Mouse (Mus musculus): Measurements from ENCODE around the gene Fam83f. TPM values are rescaled to one million over a fixed set of nuclear protein-coding genes. Genes with fewer than 3 reads are reported as not detected.

The Fam83f gene
- polyA plus RNA-seq, 1 experiment from 2014 or later, result 6.9 TPM

DNA sequence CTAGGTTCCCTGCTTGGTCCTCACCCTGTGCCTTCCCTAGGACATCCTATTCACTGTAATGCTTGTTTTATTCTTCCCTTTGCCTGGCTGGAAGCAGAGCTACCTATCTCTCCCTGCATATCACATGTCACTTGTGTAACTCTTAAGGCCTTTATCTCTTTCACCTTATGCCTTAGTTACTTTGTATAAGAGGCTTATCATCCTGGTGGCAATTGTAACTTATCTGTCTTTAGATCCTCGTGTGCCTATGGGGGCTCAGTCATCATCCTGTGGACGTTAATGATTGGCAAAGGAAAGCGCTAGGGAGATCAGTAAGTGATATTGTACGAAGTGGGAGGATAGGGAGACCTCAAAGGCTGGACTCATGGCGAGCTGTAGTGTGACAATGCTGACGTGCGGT lies 16.9 kb downstream of the Fam83f start:
- Histone ChIP-seq H3K9ac (replicated peaks; ENCODE audit: low read depth, low read length) (no peak overlapping the region), H3K27me3 (ENCODE audit: control insufficient read depth, insufficient read depth, low read length) (no peaks in the 10 kb centered on the region), H3K4me3 (ENCODE audit: low read depth, low read length) (no peak overlapping the region), H3K4me2 (replicated peaks; ENCODE audit: low read depth, low read length) (no peak overlapping the region), H3K9me3 (ENCODE audit: control insufficient read depth, low read depth, low read length) (no peaks in the 10 kb centered on the region), H3K4me1 (ENCODE audit: control insufficient read depth, insufficient read depth, low read length) (peaks cover 9% of the 10 kb centered on the region; the same call in 1 of the 2 replicates), H3K36me3 (ENCODE audit: control insufficient read depth, insufficient read depth, low read length) (no peaks in the 10 kb centered on the region), H3K27ac (ENCODE audit: low read length) (no peak overlapping the region)
- no peak for ATAC-seq (ENCODE audit: insufficient number of reproducible peaks, insufficient read depth, low FRiP score, low read depth)
- WGBS, result 68% methylated on average over 7 of the region's 7 CpGs

DNA sequence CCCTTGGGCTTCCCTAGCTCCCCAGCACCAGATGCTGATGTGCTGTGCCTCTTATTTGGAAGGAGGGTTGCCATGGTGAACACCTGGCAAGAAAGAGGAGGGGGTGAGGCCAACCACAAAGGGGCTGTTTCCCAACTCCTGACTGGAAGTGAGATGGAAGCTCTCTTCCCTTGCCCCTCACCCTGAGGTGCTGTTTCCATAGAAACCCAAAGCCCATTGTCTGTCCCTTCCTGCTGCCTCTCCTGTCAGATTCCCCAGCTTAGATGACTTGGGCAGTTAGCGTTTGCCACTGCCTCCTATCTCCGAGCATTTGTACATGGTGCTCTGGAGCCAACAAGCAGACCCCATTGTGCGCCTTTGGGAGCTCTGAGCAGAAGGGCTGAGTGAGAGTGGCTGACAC lies 21.8 kb downstream of the Fam83f start:
- no peaks in the 10 kb centered on the region for H3K4me1 ChIP-seq (ENCODE audit: control insufficient read depth, insufficient read depth, low read length)
- WGBS, result 41% methylated on average over 3 of the region's 3 CpGs
- no peaks in the 10 kb centered on the region for H3K36me3 ChIP-seq (ENCODE audit: control insufficient read depth, insufficient read depth, low read length)
- no peak overlapping the region for H3K9ac ChIP-seq (replicated peaks; ENCODE audit: low read depth, low read length)
- no peak overlapping the region for H3K4me2 ChIP-seq (replicated peaks; ENCODE audit: low read depth, low read length)
- no peak overlapping the region for H3K27ac ChIP-seq (ENCODE audit: low read length)
- no peak overlapping the region for H3K4me3 ChIP-seq (ENCODE audit: low read depth, low read length)
- H3K9me3 ChIP-seq (ENCODE audit: control insufficient read depth, low read depth, low read length), result no peaks in the 10 kb centered on the region
- H3K27me3 ChIP-seq (ENCODE audit: control insufficient read depth, insufficient read depth, low read length), result no peaks in the 10 kb centered on the region
- no peak for ATAC-seq (ENCODE audit: insufficient number of reproducible peaks, insufficient read depth, low FRiP score, low read depth)

DNA sequence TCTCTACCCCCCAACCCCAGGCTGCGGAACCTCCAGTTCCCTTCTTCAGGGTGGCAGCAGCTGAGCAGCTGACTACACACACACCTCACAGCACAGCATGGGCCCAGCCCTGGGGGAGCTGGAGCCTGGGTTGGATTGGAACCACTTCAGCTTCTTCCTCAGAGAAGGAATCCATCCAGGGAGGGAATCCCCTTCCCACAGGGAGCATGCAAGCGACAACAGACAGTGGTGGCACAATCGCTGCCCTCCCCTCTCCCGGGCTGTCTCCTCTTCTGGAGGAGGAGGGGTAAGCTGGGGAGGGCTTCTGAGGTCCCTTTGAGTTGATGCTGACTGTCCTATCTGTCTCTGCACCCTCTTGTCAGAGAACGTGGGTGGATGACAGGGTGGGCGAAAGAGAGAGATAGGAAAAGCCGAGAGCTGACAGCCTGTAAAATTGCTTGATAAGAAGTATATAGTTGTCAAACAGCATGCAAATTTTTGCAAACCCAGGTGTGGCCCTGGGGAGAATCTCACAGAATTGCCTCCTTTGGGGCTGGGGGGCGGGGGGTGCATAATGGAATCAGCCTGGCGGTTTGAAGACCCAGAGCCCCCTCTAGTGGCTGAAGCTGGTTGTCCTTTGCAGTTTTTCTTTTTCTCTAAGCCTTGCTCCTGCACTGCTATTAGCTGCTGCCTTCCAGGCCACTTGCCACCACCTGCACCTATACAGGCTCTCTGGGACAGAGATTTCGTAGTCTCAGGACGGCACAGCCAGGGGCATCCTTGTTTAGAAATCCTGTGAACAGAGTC lies 22.7 kb downstream of the Fam83f start:
- H3K27ac ChIP-seq (ENCODE audit: low read length), result no peak overlapping the region
- no peaks in the 10 kb centered on the region for H3K27me3 ChIP-seq (ENCODE audit: control insufficient read depth, insufficient read depth, low read length)
- ATAC-seq (ENCODE audit: insufficient number of reproducible peaks, insufficient read depth, low FRiP score, low read depth), result no peak
- no peak overlapping the region for H3K4me2 ChIP-seq (replicated peaks; ENCODE audit: low read depth, low read length)
- no peak overlapping the region for H3K4me3 ChIP-seq (ENCODE audit: low read depth, low read length)
- 28% methylated on average over 11 of the region's 11 CpGs for WGBS
- no peaks in the 10 kb centered on the region for H3K4me1 ChIP-seq (ENCODE audit: control insufficient read depth, insufficient read depth, low read length)
- H3K9me3 ChIP-seq (ENCODE audit: control insufficient read depth, low read depth, low read length), result no peaks in the 10 kb centered on the region
- no peak overlapping the region for H3K9ac ChIP-seq (replicated peaks; ENCODE audit: low read depth, low read length)
- no peaks in the 10 kb centered on the region for H3K36me3 ChIP-seq (ENCODE audit: control insufficient read depth, insufficient read depth, low read length)

DNA sequence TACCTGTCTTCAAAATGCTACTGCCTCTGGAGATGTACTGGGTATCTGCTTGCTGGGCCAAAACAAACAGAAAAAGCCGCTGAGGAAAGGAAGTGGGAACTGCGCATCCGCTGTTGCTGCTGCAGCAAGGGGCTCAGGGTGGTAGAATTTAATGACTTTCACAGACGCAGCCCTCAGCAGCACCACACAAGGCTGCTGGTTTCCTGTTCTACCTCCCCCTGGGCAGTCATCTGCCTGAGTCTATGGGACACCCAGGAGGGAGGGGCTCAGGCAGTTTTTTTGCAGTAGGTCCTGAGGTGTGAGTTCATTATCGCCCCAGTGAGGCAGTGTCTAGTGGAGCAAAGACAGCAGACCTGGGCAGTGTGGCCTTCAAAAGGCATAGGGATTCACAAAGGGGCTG lies 25.9 kb downstream of the Fam83f start:
- H3K9ac ChIP-seq (replicated peaks; ENCODE audit: low read depth, low read length), result no peak overlapping the region
- 40% methylated on average over 5 of the region's 5 CpGs for WGBS

DNA sequence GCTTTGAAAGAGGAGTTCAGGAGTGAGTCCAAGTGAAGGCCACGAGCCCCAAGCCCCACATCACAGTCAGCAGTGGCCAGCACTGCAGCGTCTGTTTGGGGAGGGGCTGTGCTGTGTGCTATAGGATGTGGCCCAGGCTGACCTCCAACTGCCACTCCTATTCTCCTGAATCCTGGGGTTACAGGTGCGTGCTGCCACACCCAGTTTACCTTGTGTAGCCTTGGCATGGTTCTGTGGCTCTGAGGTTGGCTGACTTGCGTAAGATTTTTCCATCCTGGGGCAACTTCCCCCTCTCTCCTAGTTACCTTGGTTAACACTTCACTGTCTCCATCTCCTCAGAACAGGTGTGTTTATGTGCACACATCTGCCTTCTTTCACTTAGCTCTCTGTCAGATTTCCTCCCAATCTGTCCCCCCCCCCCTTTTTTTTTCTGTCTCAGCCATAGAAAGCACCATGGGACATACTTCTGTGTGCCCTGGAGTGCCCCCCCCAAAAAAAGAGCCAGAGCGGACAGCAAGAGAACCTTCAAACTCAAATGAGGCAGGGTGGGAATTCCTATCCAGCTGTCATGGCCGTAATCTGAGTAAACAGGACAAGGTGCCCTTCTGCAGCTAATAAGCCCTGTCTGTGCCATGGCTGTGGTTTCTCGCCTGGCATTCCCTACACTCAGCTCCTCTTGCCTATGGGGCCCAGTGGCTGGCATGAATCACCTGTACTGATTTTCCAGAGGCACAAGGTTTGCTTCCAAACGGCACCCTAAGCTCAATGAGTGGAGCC lies 30.0 kb downstream of the Fam83f start:
- Histone ChIP-seq H3K27me3 (ENCODE audit: control insufficient read depth, insufficient read depth, low read length) (no peaks in the 10 kb centered on the region), H3K36me3 (ENCODE audit: control insufficient read depth, insufficient read depth, low read length) (no peaks in the 10 kb centered on the region), H3K27ac (ENCODE audit: low read length) (no peak overlapping the region), H3K9ac (replicated peaks; ENCODE audit: low read depth, low read length) (no peak overlapping the region), H3K4me2 (replicated peaks; ENCODE audit: low read depth, low read length) (no peak overlapping the region), H3K4me3 (ENCODE audit: low read depth, low read length) (no peak overlapping the region), H3K9me3 (ENCODE audit: control insufficient read depth, low read depth, low read length) (no peaks in the 10 kb centered on the region), H3K4me1 (ENCODE audit: control insufficient read depth, insufficient read depth, low read length) (peaks cover 11% of the 10 kb centered on the region)
- WGBS, result 70% methylated on average over 8 of the region's 8 CpGs
- no peak for ATAC-seq (ENCODE audit: insufficient number of reproducible peaks, insufficient read depth, low FRiP score, low read depth)

More for the DNA sequence above, 25.9 kb downstream of the Fam83f start:
- no peak for ATAC-seq (ENCODE audit: insufficient number of reproducible peaks, insufficient read depth, low FRiP score, low read depth)
- no peaks in the 10 kb centered on the region for H3K4me1 ChIP-seq (ENCODE audit: control insufficient read depth, insufficient read depth, low read length)
- no peak overlapping the region for H3K27ac ChIP-seq (ENCODE audit: low read length)
- no peaks in the 10 kb centered on the region for H3K36me3 ChIP-seq (ENCODE audit: control insufficient read depth, insufficient read depth, low read length)
- H3K4me2 ChIP-seq (replicated peaks; ENCODE audit: low read depth, low read length), result no peak overlapping the region
- H3K9me3 ChIP-seq (ENCODE audit: control insufficient read depth, low read depth, low read length), result no peaks in the 10 kb centered on the region
- H3K27me3 ChIP-seq (ENCODE audit: control insufficient read depth, insufficient read depth, low read length), result no peaks in the 10 kb centered on the region
- H3K4me3 ChIP-seq (ENCODE audit: low read depth, low read length), result no peak overlapping the region

DNA sequence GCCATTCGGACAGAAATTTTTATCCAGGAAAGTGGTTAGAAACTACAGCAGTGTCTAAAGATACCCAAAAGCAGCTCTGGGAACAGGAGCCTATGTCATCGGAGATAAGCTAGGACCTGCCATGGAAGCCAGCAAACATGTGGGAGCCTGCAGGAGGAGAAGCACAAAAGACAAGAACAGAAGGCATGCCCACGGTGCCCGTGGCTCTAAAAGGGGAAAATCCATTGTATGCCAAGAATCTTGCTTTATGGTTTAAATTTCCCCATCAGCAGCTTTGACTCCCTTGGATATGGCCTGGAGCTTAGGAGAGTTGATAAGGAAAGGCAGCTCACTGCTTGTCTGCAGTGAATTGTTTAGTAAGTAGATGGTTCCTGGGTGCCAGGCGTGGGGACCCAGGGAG lies 31.3 kb downstream of the Fam83f start:
- H3K4me1 ChIP-seq (ENCODE audit: control insufficient read depth, insufficient read depth, low read length), result peaks cover 24% of the 10 kb centered on the region
- H3K27me3 ChIP-seq (ENCODE audit: control insufficient read depth, insufficient read depth, low read length), result no peaks in the 10 kb centered on the region
- 79% methylated on average over 5 of the region's 5 CpGs for WGBS
- ATAC-seq (ENCODE audit: insufficient number of reproducible peaks, insufficient read depth, low FRiP score, low read depth), result no peak
- no peak overlapping the region for H3K4me2 ChIP-seq (replicated peaks; ENCODE audit: low read depth, low read length)
- no peaks in the 10 kb centered on the region for H3K36me3 ChIP-seq (ENCODE audit: control insufficient read depth, insufficient read depth, low read length)
- no peak overlapping the region for H3K4me3 ChIP-seq (ENCODE audit: low read depth, low read length)
- no peak overlapping the region for H3K9ac ChIP-seq (replicated peaks; ENCODE audit: low read depth, low read length)
- no peak overlapping the region for H3K27ac ChIP-seq (ENCODE audit: low read length)
- H3K9me3 ChIP-seq (ENCODE audit: control insufficient read depth, low read depth, low read length), result no peaks in the 10 kb centered on the region

DNA sequence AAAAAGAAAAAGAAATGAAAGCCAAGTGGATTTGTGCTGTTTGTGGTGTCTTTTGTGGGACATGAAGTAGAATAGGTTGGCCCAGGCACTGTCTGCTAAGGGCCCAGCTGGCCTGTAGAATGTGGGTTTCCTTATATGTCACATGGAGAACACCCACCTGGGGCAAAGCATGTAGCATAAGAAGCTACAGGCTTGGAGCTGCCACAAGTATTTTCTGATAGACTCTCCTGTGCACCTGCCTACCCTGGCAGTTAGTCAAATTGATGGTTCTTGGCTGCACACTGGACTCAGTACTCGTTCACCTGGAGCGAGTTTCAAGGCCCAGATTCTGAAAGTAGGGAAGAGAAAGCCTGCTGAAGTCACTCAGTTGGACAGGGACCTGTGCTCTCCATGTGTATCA lies 31.8 kb downstream of the Fam83f start:
- H3K4me1 ChIP-seq (ENCODE audit: control insufficient read depth, insufficient read depth, low read length), result peaks cover 27% of the 10 kb centered on the region
- H3K36me3 ChIP-seq (ENCODE audit: control insufficient read depth, insufficient read depth, low read length), result no peaks in the 10 kb centered on the region
- H3K27me3 ChIP-seq (ENCODE audit: control insufficient read depth, insufficient read depth, low read length), result no peaks in the 10 kb centered on the region
- 70% methylated on average over 2 of the region's 2 CpGs for WGBS
- no peak for ATAC-seq (ENCODE audit: insufficient number of reproducible peaks, insufficient read depth, low FRiP score, low read depth)
- H3K27ac ChIP-seq (ENCODE audit: low read length), result no peak overlapping the region
- no peaks in the 10 kb centered on the region for H3K9me3 ChIP-seq (ENCODE audit: control insufficient read depth, low read depth, low read length)
- no peak overlapping the region for H3K4me2 ChIP-seq (replicated peaks; ENCODE audit: low read depth, low read length)
- no peak overlapping the region for H3K9ac ChIP-seq (replicated peaks; ENCODE audit: low read depth, low read length)
- H3K4me3 ChIP-seq (ENCODE audit: low read depth, low read length), result no peak overlapping the region

DNA sequence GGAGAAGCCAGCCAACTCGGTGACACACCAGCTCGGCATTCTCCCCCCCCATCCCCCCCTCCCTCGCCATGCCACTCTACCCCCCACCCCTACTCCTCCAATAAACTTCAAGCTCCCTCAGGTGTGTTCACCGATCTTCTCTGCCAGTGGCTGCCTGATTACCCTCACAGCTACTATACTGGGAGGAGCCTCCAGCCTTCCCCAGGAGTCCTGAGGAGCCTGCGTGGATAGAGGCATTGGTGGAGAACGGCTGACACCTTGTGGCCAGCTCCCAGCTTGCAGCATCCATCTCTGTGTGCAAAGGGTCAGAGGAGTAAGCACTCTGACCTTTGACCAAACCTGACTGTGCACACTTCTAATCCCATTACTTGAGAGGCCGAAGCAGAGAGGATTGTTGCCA lies 32.6 kb downstream of the Fam83f start:
- H3K4me1 ChIP-seq (ENCODE audit: control insufficient read depth, insufficient read depth, low read length), result peaks cover 28% of the 10 kb centered on the region
- H3K4me2 ChIP-seq (replicated peaks; ENCODE audit: low read depth, low read length), result no peak overlapping the region; the same call in 1 of the 2 replicates
- no peaks in the 10 kb centered on the region for H3K27me3 ChIP-seq (ENCODE audit: control insufficient read depth, insufficient read depth, low read length)
- H3K36me3 ChIP-seq (ENCODE audit: control insufficient read depth, insufficient read depth, low read length), result no peaks in the 10 kb centered on the region
- ATAC-seq (ENCODE audit: insufficient number of reproducible peaks, insufficient read depth, low FRiP score, low read depth), result peak; percentile 84
- H3K9ac ChIP-seq (replicated peaks; ENCODE audit: low read depth, low read length), result no peak overlapping the region
- 8% methylated on average over 7 of the region's 7 CpGs for WGBS
- H3K9me3 ChIP-seq (ENCODE audit: control insufficient read depth, low read depth, low read length), result no peaks in the 10 kb centered on the region
- no peak overlapping the region for H3K4me3 ChIP-seq (ENCODE audit: low read depth, low read length)
- H3K27ac ChIP-seq (ENCODE audit: low read length), result no peak overlapping the region
